Mouse (Mus musculus): ENCODE data around the gene Ankrd13d.

Ankrd13d gene

GRCm38 (mm10) chr19:4220957-4221743 is 61.8 kb downstream of the Ankrd13d start:
- no peak for DNase-seq (ENCODE audit: low read depth)

DNA sequence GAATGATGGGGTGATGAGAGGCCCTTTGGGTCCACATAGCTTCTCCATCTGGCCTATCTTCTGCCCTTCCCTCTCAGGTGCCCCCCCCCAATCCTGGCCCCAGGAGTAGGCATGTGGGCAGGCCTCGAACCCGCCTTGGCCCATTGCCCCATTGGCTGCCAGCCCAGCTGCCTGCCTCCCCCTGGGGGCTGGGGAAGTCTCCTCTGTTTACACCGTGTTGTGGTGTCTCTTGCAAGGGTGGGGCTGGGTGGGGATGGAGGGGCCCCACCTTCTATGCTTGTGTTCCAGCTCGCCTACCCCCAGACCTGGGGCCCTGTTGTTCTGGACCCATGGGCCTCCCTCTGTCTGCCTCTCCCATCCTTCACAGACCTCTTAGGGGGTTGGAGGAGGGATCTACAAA is 62.5 kb downstream of the Ankrd13d start:
- no peak for DNase-seq (ENCODE audit: low read depth)
